Mouse (Mus musculus) liver, embryonic 14.5 days (tissue): ENCODE measurements around the gene Plcd1. TPM values are rescaled to one million over a fixed set of nuclear protein-coding genes. Genes with fewer than 3 reads are reported as not detected.

Experiments
- ATAC-seq: fragments of 200-750 bp; cut with Nextera tagmentation; 2 replicates; pipeline ENCODE4 v1.8.0; 2017; ENCODE audit warnings: moderate number of reproducible peaks, mild to moderate bottlenecking, moderate library complexity; ENCODE audit not compliant: insufficient read depth
- DNase-seq, 3 experiments: peaks; one replicate each; pipeline ENCODE4 v3.0.0-alpha.2; 2012 to 2013; ENCODE audit warnings: low read depth in 3 of 3, low spot score in 3 of 3
- H3K27ac ChIP-seq: fragments of 300-500 bp; sonication (generic); 2 replicates; pipeline ENCODE4 v1.5.1; 2014; ENCODE audit warnings: moderate library complexity, mild to moderate bottlenecking, control low read depth, inconsistent platforms
- H3K27me3 ChIP-seq: fragments of 300-500 bp; sonication (generic); 2 replicates; pipeline ENCODE4 v1.6.1; 2014; ENCODE audit warnings: mild to moderate bottlenecking, low read length, moderate library complexity; ENCODE audit not compliant: control insufficient read depth, insufficient read depth
- H3K36me3 ChIP-seq: fragments of 300-500 bp; sonication (generic); replicated peaks from 2 replicates; pipeline ENCODE4 v1.6.1; 2014; ENCODE audit warnings: low read depth; ENCODE audit not compliant: control insufficient read depth, insufficient read depth
- H3K4me1 ChIP-seq, 2 experiments: fragments of 200-500 bp in 1 of 2; fragments of 300-500 bp in 1 of 2; sonication (generic) in 1 of 2; replicated peaks; 2 replicates each; pipeline ENCODE4 v1.6.1; 2012 to 2014; ENCODE audit warnings: antibody characterized with exemption in 1 of 2, inconsistent platforms in 1 of 2, low read length in 1 of 2; ENCODE audit not compliant: control insufficient read depth in 2 of 2, insufficient read depth in 2 of 2
- H3K4me2 ChIP-seq: fragments of 300-500 bp; sonication (generic); 2 replicates; pipeline ENCODE4 v1.6.1; 2014; ENCODE audit warnings: low read depth, mild to moderate bottlenecking, control low read depth, moderate library complexity
- H3K4me3 ChIP-seq, 2 experiments: fragments of 200-500 bp in 1 of 2; fragments of 300-500 bp in 1 of 2; sonication (generic) in 1 of 2; 2 replicates each; pipeline ENCODE4 v1.5.1; 2012 to 2014; ENCODE audit warnings: low read depth in 2 of 2, low read length in 2 of 2, mild to moderate bottlenecking in 2 of 2, control low read depth in 1 of 2, inconsistent platforms in 1 of 2, moderate library complexity in 1 of 2; ENCODE audit not compliant: insufficient read depth in 1 of 2
- H3K9ac ChIP-seq: fragments of 300-500 bp; sonication (generic); replicated peaks from 2 replicates; pipeline ENCODE4 v1.6.1; 2014; ENCODE audit warnings: mild to moderate bottlenecking, control low read depth, moderate library complexity
- H3K9me3 ChIP-seq: fragments of 300-500 bp; sonication (generic); 2 replicates; pipeline ENCODE4 v1.6.1; 2016; ENCODE audit warnings: low read length, mixed read lengths; ENCODE audit not compliant: control insufficient read depth
- CTCF ChIP-seq: IDR thresholded peaks from 2 replicates; pipeline ENCODE4 v1.5.1; 2016; ENCODE audit warnings: antibody characterized with exemption, low read depth, control low read depth
- EP300 ChIP-seq: IDR thresholded peaks from 2 replicates; pipeline ENCODE4 v1.6.1; 2016; ENCODE audit warnings: antibody characterized with exemption, low read depth
- WGBS: fragments of 180-500 bp; shearing (Covaris S2); extraction: QIAGEN DNeasy Blood & Tissue Kit; methylation state at CpG from one replicate; pipeline ENCODE4 v1.1.7; 2014; ENCODE audit not compliant: insufficient replicate concordance; 5-methylcytosine and 5-hydroxymethylcytosine counted together
- polyA plus RNA-seq, 2 experiments: library from polyadenylated mRNA; depleted of rRNA in 1 of 2; stranded (reverse) in 1 of 2; unstranded in 1 of 2; fragments of >200 nt; fragmentation: Nextera tagmentation in 1 of 2; extraction: Ambion mirVana in 1 of 2; gene quantifications; 2 replicates each; pipeline versions ENCODE4 v1.2.1 to v1.2.3; 2012 to 2014

Gene Plcd1
- polyA plus RNA-seq, 2 experiments: 0.95 to 1.1 TPM

GRCm38 (mm10) chr9:119053964-119054576 lies 39.2 kb downstream of the Plcd1 start:
- Histone ChIP-seq H3K27me3 (peaks cover 3% of the 10 kb centered on the region), H3K9me3 (no peaks in the 10 kb centered on the region), H3K9ac (no peak overlapping the region), H3K27ac (no peak overlapping the region), H3K4me2 (no peak overlapping the region), H3K4me1 (peaks cover 2 to 6% of the 10 kb centered on the region in 2 experiments; a peak in 3 of 4 replicates), H3K4me3 (no peak overlapping the region), H3K36me3 (no peaks in the 10 kb centered on the region)
- no peak for ATAC-seq
- no peak for DNase-seq
- WGBS: 43% methylated on average over 9 of the region's 9 CpGs
- no peak for TF ChIP-seq EP300
- TF ChIP-seq CTCF: no peak

- no peak for DNase-seq
- WGBS: 28% methylated on average over 22 of the region's 22 CpGs
Measured at GRCm38 (mm10) chr9:119052154-119052944, 41.0 kb downstream of the Plcd1 start, which contains the start of gene Vill. Vill (plus strand) TSS chr9:119052778.

GRCm38 (mm10) chr9:119051158-119051557 lies 42.1 kb downstream of the Plcd1 start:
- 53% methylated on average over 2 of the region's 2 CpGs for WGBS
- H3K4me2 ChIP-seq: no peak overlapping the region
- H3K27ac ChIP-seq: no peak overlapping the region
- H3K4me1 ChIP-seq: peaks cover 12 to 20% of the 10 kb centered on the region in 2 experiments
- no peaks in the 10 kb centered on the region for H3K36me3 ChIP-seq
- H3K4me3 ChIP-seq: no peak overlapping the region
- DNase-seq: no peak
- no peaks in the 10 kb centered on the region for H3K9me3 ChIP-seq
- peaks cover 3% of the 10 kb centered on the region for H3K27me3 ChIP-seq
- 0 out of 2 replicates have a peak, but pooled peaks have one; percentile 8 for TF ChIP-seq CTCF
- no peak for TF ChIP-seq EP300
- no peak for ATAC-seq
- H3K9ac ChIP-seq: no peak overlapping the region

More at GRCm38 (mm10) chr9:119052154-119052944, 41.0 kb downstream of the Plcd1 start, which contains the start of gene Vill:
- H3K9ac ChIP-seq: no peak within 1 kb of the TSS
- H3K4me2 ChIP-seq: peak within 1 kb of the TSS; percentile 44
- no peaks in the 10 kb centered on the region for H3K9me3 ChIP-seq
- H3K36me3 ChIP-seq: no peaks in the 10 kb centered on the region
- 0 out of 2 replicates have a peak, but pooled peaks have one; percentile 19 for ATAC-seq
- H3K4me1 ChIP-seq: peaks cover 12 to 18% of the 10 kb centered on the region in 2 experiments
- H3K4me3 ChIP-seq: peak within 1 kb of the TSS; percentile 18 to 28; a peak in 2 of 4 replicates
- TF ChIP-seq CTCF (no peak), EP300 (no peak)
- H3K27ac ChIP-seq: no peak within 1 kb of the TSS
- peaks cover 3% of the 10 kb centered on the region for H3K27me3 ChIP-seq

- H3K9ac ChIP-seq: no peak overlapping the region
- H3K4me2 ChIP-seq: peak overlapping the region; percentile 44
- peaks cover 3% of the 10 kb centered on the region for H3K27me3 ChIP-seq
- H3K27ac ChIP-seq: peak overlapping the region; percentile 56
- 37% methylated on average over 11 of the region's 11 CpGs for WGBS
- H3K4me3 ChIP-seq: no peak overlapping the region
- no peaks in the 10 kb centered on the region for H3K36me3 ChIP-seq
- TF ChIP-seq CTCF: no peak
- no peak for TF ChIP-seq EP300
- H3K4me1 ChIP-seq: peaks cover 12 to 20% of the 10 kb centered on the region in 2 experiments
- ATAC-seq (peak; percentile 88), DNase-seq (peak; percentile 57 to 65 (median 59))
- no peaks in the 10 kb centered on the region for H3K9me3 ChIP-seq
Measured at GRCm38 (mm10) chr9:119048182-119048903, 45.0 kb downstream of the Plcd1 start.
